Mouse (Mus musculus) stomach, postnatal 0 days (tissue): ENCODE data around the gene Pramel5.
"Not testable (repeated sequence)": the region's sequence is repeated elsewhere in the genome, so short reads cannot be mapped to it uniquely, and the experiment has no call there.

Experiments used
- CTCF ChIP-seq: IDR thresholded peaks from 2 replicates; pipeline ENCODE4 v1.5.1; 2016; ENCODE audit warnings: antibody characterized with exemption, low read depth, mild to moderate bottlenecking, moderate library complexity
- EP300 ChIP-seq: optimal IDR thresholded peaks from 2 replicates; pipeline ENCODE3; 2016; ENCODE audit warnings: antibody characterized with exemption

- not testable (repeated sequence) for TF ChIP-seq EP300, CTCF
These were observed at the start of gene Pramel5 for GRCm38 (mm10) chr4:144280388-144280787.
